Mouse (Mus musculus) bone marrow, adult 2 months (tissue): Measurements from ENCODE around the gene Grrp1.

ENCODE experiments used
- CTCF ChIP-seq: fragments of 200-500 bp; IDR thresholded peaks from 2 replicates; pipeline ENCODE4 v1.5.1; 2011; ENCODE audit warnings: low read length, control low read depth; ENCODE audit not compliant: control insufficient read depth, insufficient read depth
- POLR2A ChIP-seq: fragments of 200-500 bp; IDR thresholded peaks from 2 replicates; pipeline ENCODE4 v1.6.1; 2011; ENCODE audit warnings: low read depth, mild to moderate bottlenecking, control low read depth, low read length, borderline replicate concordance; ENCODE audit not compliant: control insufficient read depth

DNA sequence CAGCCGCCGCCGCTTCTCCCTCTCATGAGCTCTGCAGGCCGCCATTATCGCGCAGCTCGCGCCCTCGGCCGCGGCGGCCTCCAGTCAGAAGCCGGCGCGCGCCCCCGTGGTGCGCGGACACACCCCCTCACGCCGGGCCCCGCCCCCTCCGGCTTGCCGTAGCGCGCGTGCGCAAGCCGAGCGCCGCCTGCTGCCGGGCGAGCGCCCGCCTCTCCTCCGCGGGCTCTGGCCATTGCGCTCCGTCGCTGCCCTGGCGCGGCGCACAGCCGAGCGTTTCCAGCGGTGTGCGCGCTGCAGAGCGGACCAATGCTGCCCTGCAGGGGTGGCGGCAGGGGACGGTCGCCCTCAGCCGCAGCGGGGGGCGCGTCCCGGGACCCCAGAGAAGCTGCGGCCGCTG is 33.3 kb upstream of the Grrp1 start:
- TF ChIP-seq POLR2A (peak; percentile 86; the same call in 1 of the 2 replicates), CTCF (no peak)
